Mouse (Mus musculus) layer of hippocampus, adult 9-10 months (tissue): ENCODE data around the gene D430041D05Rik.
A peak's percentile ranks its signal among the peaks of the same experiment; 100 is the strongest.

ENCODE experiments used
- DNase-seq: peaks from one replicate; pipeline ENCODE4 v3.0.0; 2022; ENCODE audit warnings: low spot score

D430041D05Rik gene

DNA sequence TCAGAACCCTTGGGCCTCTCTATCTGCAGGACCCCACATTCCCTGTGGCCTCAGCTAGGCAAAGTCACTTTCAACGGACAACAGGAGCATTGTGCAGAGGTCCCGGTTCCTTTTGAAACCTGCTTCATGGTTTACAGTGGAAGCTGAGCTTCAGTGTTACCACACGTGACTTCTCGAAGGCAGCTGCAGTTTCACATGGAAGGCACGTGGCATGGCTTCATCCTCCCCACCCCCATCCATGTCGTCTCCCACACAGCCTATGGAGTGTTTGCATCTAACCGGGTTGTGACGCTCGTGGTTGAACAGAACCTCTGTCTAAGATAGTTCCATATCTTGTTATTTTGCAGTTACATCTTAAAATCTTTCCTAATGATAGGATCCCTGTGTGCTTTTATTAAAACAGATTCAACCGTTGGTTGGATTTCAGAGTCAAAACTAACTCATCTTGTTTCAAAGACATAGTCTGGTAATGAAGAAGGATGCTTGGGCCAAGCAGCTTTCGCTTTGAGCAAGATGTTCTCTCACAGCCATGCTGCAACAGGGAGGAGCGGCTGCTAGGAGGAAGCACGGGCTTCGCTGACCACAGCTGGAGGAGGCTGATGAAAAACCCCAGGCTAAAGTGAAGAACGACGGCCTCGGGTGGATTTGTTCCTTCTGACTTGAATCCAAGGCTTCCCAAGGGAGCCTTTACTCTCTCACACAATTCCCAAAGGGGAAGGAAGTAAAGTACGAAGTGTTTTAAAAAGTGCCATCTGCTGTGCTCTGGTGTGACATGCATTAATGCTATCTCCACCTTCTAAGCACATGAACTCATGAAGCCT lies 149.7 kb downstream of the D430041D05Rik start:
- DNase-seq: no peak

- no peak for DNase-seq
Measured at GRCm38 (mm10) chr2:104256585-104256984, 154.2 kb downstream of the D430041D05Rik start.

DNA sequence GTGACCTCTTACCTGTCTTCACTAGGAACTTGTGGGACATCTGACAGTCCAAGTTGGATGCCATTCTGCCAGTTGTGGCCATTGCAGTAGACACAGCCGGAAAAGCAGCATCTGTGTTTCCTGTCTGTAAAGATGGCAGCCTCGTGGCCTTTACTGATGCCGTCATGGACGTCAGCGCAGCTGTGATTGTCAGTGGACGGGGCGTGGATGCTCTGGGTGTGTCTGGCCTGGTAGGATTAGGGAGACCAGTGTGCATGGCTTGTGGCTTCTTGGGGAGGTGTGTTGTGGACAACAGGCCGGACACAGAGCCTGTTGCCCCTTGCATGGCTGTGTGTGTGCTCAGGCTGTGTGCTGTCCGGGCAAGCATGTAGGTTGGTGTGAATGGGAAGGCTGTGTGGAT lies 155.9 kb downstream of the D430041D05Rik start:
- DNase-seq: no peak

- DNase-seq: no peak
Measured at GRCm38 (mm10) chr2:104253341-104253740, 157.5 kb downstream of the D430041D05Rik start.

DNA sequence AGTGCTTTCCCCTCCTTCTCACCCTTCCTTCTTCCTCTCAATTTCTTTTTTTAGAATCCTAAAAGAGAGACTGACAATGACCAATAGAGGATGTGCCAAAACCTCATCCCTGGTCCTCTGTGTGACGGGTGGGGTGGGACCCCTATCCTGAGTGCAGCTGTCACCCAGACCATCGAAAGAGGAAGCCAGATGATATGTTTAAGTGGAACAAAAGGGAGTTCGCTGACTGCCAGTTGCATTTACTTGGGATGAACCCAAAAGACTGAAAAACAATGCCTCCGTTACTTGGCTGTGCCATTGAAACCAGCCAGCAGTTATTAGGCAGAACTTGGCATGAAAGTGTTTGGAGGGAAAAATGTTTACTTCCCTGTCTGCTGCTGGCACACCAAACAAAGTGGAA lies 159.2 kb downstream of the D430041D05Rik start:
- no peak for DNase-seq

- DNase-seq: no peak
Measured at GRCm38 (mm10) chr2:104249856-104250255, 161.0 kb downstream of the D430041D05Rik start.

DNA sequence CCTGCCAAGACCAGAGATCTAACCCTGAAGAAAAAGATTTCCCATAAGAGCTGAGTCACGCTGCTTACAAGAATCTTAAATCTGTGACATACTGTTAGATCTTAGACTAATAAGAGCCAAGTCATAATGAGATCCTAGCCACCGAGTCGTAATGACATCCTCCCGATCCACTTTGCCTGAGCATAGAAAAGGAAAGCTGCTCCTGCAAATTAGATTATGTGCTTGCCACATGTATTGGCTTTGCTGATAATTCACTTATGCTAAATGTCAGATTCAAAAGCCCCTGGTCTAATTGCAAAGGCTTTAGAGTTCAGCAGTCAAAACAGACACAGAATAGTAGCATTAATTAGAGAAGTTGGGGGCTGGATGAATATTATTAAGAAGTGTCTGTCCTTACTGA lies 164.0 kb downstream of the D430041D05Rik start:
- DNase-seq: no peak

DNA sequence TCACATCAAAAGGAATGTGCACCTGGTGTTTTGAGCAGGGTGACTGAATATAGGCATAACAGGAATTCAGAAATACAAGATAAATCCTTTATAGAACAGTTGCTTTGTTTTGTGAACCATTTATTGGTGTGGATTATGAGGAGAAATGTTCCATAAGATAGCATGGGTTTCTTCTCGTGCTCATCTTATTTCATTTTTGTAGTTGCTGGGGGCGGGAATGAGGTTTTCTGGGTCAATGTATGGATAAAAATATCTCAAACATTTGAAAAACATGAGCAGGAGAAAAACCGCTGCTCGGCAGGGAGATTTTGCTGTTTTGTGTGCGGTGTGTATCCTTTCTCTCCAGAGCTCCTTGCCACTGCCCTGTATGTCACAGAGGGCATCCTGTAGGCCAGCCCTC lies 168.8 kb downstream of the D430041D05Rik start:
- DNase-seq: no peak

GRCm38 (mm10) chr2:104237141-104237540 lies 173.7 kb downstream of the D430041D05Rik start:
- no peak for DNase-seq

GRCm38 (mm10) chr2:104230444-104230843 lies 180.4 kb downstream of the D430041D05Rik start:
- no peak for DNase-seq

GRCm38 (mm10) chr2:104226057-104226456 lies 184.8 kb downstream of the D430041D05Rik start:
- DNase-seq: no peak

GRCm38 (mm10) chr2:104219733-104220391 lies 191.0 kb downstream of the D430041D05Rik start:
- no peak for DNase-seq

- no peak for DNase-seq
Measured at GRCm38 (mm10) chr2:104218588-104219065, 192.2 kb downstream of the D430041D05Rik start.

DNA sequence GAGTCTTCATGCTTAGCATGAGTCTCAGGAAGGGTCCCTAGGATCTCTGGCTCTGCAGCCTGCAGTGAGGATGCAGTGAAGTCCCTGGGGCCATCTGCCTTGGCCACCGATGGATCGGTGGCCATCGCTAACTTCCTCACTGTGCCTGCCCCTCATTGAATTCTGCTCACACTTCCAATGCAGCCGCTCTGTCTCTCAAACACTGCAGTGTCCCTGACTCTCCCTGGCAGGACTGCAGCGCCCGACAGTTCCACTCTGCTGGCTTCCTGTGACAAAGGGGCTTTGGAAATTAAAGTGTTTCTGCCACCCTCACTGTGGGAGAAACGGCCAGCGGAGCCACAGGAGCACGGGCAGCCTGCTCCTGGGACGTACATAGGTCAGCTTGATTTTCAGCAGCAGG lies 192.7 kb downstream of the D430041D05Rik start:
- DNase-seq: no peak

- no peak for DNase-seq
Measured at GRCm38 (mm10) chr2:104209408-104209807, 201.4 kb downstream of the D430041D05Rik start.

DNA sequence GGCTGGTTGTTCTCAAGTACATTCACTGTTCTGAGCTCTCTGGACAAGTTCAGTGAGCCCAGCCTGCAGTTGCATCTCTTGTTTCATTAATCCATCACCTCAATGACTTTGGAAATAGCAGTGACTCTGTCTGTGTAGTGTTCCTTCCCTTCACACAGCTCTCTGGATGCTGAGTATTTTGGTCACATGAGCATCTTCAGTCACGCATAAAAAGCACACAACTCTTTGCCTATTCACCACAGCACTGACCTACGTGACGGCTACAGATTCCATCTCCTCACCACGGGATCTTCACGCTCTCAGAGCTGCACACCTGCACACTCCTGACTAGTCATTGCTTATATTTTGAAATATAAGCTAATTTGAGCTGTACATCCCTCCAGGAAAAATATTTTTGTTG lies 202.4 kb downstream of the D430041D05Rik start:
- DNase-seq: no peak

DNA sequence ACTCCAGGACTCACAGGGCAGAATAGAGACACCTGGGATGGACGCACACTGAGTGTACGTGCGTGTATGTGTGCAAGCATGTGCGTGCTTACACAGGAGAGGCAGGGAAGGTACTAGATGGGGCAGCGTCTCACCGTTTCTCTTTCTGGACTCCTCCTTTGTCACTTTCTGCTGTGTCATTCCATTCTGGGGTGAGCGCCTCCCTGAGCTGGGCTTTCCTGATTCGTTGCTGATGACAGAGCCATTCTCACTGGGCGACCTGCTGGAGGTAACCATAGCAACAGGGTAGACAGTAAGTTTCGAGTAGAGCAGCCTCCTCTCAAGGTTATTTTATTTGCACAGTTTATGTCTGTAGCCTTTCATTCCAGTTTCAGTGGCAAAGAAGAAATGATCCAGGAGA lies 202.9 kb downstream of the D430041D05Rik start:
- DNase-seq: no peak

GRCm38 (mm10) chr2:104205623-104206022 lies 205.2 kb downstream of the D430041D05Rik start:
- peak; percentile 69 for DNase-seq

DNA sequence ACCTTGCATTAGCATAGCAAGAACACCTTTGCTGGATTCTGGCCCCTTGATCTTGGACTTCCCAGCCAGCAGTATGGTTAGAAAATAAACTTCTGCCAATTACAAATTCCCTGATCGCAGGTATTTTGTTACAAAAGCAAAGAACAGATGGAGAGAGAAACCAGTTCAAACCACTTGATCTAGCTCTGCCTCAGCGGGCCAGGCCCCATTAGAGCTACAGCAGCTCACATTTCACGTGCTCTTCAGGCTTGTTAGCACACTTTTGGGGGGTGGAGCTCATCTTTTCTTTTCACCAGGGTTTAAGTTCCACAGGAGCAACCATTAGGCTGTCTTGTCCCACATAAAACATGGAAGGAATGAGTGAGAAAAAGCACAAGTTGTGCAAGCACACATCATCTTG lies 210.6 kb downstream of the D430041D05Rik start:
- no peak for DNase-seq

- no peak for DNase-seq
Measured at GRCm38 (mm10) chr2:104198186-104198585, 212.6 kb downstream of the D430041D05Rik start.

DNA sequence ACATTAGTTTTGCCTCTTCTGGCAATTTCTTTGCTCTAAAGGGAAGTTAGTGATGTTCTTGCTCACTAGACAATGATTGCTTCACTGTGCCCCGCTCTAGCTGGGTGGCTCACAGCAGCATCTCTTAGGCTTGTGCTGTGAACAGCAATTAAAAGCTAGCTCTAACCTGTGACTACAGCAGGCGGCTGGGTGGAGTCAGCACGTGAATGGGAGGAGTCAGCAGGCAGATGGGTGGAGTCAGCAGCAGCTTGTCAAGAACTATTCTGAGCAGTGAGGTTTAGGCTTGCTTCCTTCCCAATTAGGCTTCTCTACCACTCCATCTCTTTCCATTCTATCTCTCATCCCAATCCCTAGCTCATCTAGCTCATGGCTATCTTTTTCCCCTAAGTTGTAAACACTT lies 213.5 kb downstream of the D430041D05Rik start:
- DNase-seq: no peak

DNA sequence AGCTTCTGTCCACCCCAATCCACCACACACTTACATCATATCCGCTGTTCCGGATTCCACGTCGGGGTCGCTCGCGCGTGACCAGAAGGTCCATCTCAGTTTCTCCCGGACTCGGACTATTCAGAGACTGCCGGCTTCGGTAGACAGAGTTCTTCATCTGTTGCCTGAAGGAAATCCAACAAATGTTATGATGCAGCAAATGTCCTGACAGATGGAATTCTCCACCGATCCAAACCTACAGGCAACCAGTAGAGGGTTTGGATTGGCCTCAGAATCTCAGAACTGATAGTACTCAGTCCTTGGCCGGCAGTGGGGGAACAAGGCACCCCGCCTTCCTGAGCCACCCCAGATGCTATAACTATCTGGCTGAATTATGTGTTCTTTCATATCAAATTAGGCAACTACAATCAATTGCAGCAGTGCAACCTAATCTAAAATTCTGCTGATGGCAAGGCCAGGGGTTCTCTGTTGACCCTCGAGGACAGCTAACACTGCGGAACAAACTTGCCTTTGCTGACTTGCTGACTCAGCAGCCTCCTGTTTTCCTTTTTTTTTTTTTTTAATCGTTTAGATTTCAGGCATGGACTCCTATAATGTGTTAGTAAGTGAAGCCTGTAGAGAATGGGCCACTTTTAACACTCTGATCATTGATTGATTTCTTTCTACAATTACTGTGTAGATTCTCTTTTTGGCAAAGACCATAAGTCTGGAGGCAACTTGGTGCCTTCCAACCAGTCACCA lies 218.2 kb downstream of the D430041D05Rik start:
- DNase-seq: peak; percentile 59

DNA sequence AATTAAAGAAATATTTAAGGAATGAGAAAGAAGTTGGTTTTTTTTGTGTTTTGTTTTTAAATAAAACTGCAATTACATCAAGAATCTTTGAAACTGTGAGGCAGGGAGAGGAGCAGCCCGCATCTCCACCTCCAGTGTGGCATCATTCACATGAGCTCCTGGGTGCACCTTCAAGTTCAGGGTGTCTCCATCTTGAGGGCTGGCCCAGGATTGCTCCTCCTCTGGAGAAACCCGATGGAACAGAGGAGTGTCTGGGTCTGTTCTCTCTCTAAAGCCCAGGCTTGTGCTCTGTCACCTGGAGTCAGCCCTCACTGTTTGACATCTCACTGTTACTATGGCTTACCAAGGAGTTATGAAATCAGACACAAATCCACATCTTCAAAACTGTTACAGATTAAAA lies 219.1 kb downstream of the D430041D05Rik start:
- DNase-seq: no peak
